In the genomic region with DNA sequence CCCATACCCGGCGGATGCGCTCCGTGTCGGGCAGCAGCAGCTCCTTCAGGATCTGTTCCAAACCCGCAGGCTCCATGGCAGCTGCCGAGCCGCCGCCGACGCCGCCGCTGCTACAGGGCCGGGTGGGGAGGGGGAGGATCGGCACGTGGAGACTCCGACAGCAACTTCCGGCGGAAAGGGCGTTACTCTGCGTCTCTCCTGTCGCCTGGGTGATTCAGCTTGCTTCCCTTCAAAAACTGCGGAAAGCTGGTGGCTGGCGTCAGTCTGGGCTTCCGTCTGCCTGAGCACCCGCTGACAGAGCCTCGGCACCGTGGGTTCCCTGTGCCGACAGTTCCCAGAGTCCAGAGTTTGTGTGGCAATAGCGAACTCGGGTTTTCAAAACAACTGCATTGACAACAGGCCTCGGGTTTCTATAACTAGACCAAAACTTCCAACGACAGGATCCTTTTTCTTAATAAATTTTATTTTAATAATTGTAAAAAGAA, we compare ENCODE assay signal across 8 mouse cellular contexts. TPM values are rescaled to one million over a fixed set of nuclear protein-coding genes. Genes with fewer than 3 reads are reported as not detected.
DNase-seq lines count a peak whose midpoint lies in the region; ATAC-seq lines count a peak whose summit lies in the region.

TSS of gene Ipo4 (minus strand) at position 435 of the 485 bp plus-strand sequence.

- DNase-seq in CD8-positive naive resting alpha-beta T cell, adult 2 months (ENCODE audit: low read depth in 2 of 2, low spot score in 2 of 2): peak; percentile 76 to 82
- DNase-seq in c-Kit-positive CD71-negative TER-119-negative erythroid progenitor cells, embryonic 14.5 days (ENCODE audit: low read depth): peak; percentile 88
- peak; percentile 92 for DNase-seq in forebrain, embryonic 11.5 days (ENCODE audit: low spot score)
- DNase-seq in kidney, postnatal 36 days: peak; percentile 94 to 95
- DNase-seq in telencephalon, adult 2 months (ENCODE audit: low read depth, low spot score): peak; percentile 90

- H3K9ac ChIP-seq in forebrain, embryonic 11.5 days (ENCODE audit: low read length): peak within 1 kb of the TSS; percentile 77
- peak within 1 kb of the TSS; percentile 84 for H3K9ac ChIP-seq in heart, embryonic 16.5 days (ENCODE audit: low read length)
- H3K9ac ChIP-seq in liver, embryonic 15.5 days: peak within 1 kb of the TSS; percentile 58
- H3K9ac ChIP-seq in neural tube, embryonic 12.5 days: peak within 1 kb of the TSS; percentile 79

- no peaks in the 10 kb centered on the region for H3K27me3 ChIP-seq in forebrain, embryonic 11.5 days (ENCODE audit: control insufficient read depth, insufficient read depth, low read length)
- H3K27me3 ChIP-seq in heart, embryonic 16.5 days (ENCODE audit: control insufficient read depth, insufficient read depth, low read length): no peaks in the 10 kb centered on the region
- no peaks in the 10 kb centered on the region for H3K27me3 ChIP-seq in liver, embryonic 15.5 days
- no peaks in the 10 kb centered on the region for H3K27me3 ChIP-seq in neural tube, embryonic 12.5 days (replicated peaks)

- H3K9me3 ChIP-seq in forebrain, embryonic 11.5 days (ENCODE audit: control insufficient read depth, low read length): no peaks in the 10 kb centered on the region
- H3K9me3 ChIP-seq in heart, embryonic 16.5 days (replicated peaks; ENCODE audit: control insufficient read depth, low read length): no peaks in the 10 kb centered on the region
- no peaks in the 10 kb centered on the region for H3K9me3 ChIP-seq in liver, embryonic 15.5 days (replicated peaks)
- no peaks in the 10 kb centered on the region for H3K9me3 ChIP-seq in neural tube, embryonic 12.5 days

- H3K4me1 ChIP-seq in forebrain, embryonic 11.5 days (replicated peaks; ENCODE audit: control insufficient read depth, insufficient read depth, low read length): peaks cover 3% of the 10 kb centered on the region; the same call in 1 of the 2 replicates
- H3K4me1 ChIP-seq in heart, embryonic 16.5 days (ENCODE audit: control insufficient read depth, insufficient read depth, low read length): peaks cover 11% of the 10 kb centered on the region
- H3K4me1 ChIP-seq in liver, embryonic 15.5 days (replicated peaks): peaks cover 30% of the 10 kb centered on the region
- H3K4me1 ChIP-seq in neural tube, embryonic 12.5 days: peaks cover 22% of the 10 kb centered on the region

- ATAC-seq in forebrain, embryonic 11.5 days (replicated peaks; ENCODE audit: low FRiP score): peak; percentile 86
- peak; percentile 88 for ATAC-seq in heart, embryonic 16.5 days (replicated peaks; ENCODE audit: extremely low read depth, insufficient read depth, low FRiP score)
- ATAC-seq in liver, embryonic 15.5 days (ENCODE audit: insufficient read depth): peak; percentile 78
- ATAC-seq in neural tube, embryonic 12.5 days (ENCODE audit: low FRiP score, low read depth): peak; percentile 87

- peak within 1 kb of the TSS; percentile 53 for H3K27ac ChIP-seq in forebrain, embryonic 11.5 days (ENCODE audit: low read depth, low read length)
- H3K27ac ChIP-seq in heart, embryonic 16.5 days (ENCODE audit: low read length): peak within 1 kb of the TSS; percentile 69
- peak within 1 kb of the TSS; percentile 65 for H3K27ac ChIP-seq in liver, embryonic 15.5 days (replicated peaks)
- H3K27ac ChIP-seq in neural tube, embryonic 12.5 days: no peak within 1 kb of the TSS; the same call in 1 of the 2 replicates

- peak within 1 kb of the TSS; percentile 64 for H3K4me3 ChIP-seq in forebrain, embryonic 11.5 days (ENCODE audit: low read depth, low read length)
- peak within 1 kb of the TSS; percentile 81 for H3K4me3 ChIP-seq in heart, embryonic 16.5 days (ENCODE audit: low read length)
- peak within 1 kb of the TSS; percentile 67 for H3K4me3 ChIP-seq in liver, embryonic 15.5 days (replicated peaks)
- peak within 1 kb of the TSS; percentile 68 for H3K4me3 ChIP-seq in neural tube, embryonic 12.5 days

- WGBS in forebrain, embryonic 11.5 days: 3% methylated on average over 33 of the region's 33 CpGs
- under 1% methylated on average over 33 of the region's 33 CpGs for WGBS in heart, embryonic 16.5 days
- WGBS in liver, embryonic 15.5 days (ENCODE audit: insufficient replicate concordance): under 1% methylated on average over 33 of the region's 33 CpGs
- 2% methylated on average over 33 of the region's 33 CpGs for WGBS in neural tube, embryonic 12.5 days

- peak within 1 kb of the TSS; percentile 93 for H3K4me2 ChIP-seq in forebrain, embryonic 11.5 days (ENCODE audit: low read depth, low read length, severe bottlenecking)
- peak within 1 kb of the TSS; percentile 89 for H3K4me2 ChIP-seq in heart, embryonic 16.5 days (ENCODE audit: low read depth, low read length)
- peak within 1 kb of the TSS; percentile 97 for H3K4me2 ChIP-seq in liver, embryonic 15.5 days
- peak within 1 kb of the TSS; percentile 94 for H3K4me2 ChIP-seq in neural tube, embryonic 12.5 days (replicated peaks)

- H3K36me3 ChIP-seq in forebrain, embryonic 11.5 days (ENCODE audit: control insufficient read depth, insufficient read depth, low read length): peaks cover 15% of the 10 kb centered on the region
- peaks cover 71% of the 10 kb centered on the region for H3K36me3 ChIP-seq in heart, embryonic 16.5 days (ENCODE audit: control insufficient read depth, insufficient read depth)
- peaks cover 84% of the 10 kb centered on the region for H3K36me3 ChIP-seq in liver, embryonic 15.5 days (replicated peaks)
- peaks cover 71% of the 10 kb centered on the region for H3K36me3 ChIP-seq in neural tube, embryonic 12.5 days

RNA-seq across cellular contexts. Expression of gene Ipo4, which starts in this region (rescaled TPM):
- polyA plus RNA-seq in forebrain, embryonic 11.5 days (2014; fragmentation: Nextera tagmentation; extraction: Ambion mirVana): 77.2 and 104 TPM in 2 replicates
- polyA plus RNA-seq in heart, embryonic 16.5 days (2015; fragmentation: Nextera tagmentation; extraction: Ambion mirVana): 64.8 and 70.8 TPM in 2 replicates
- polyA plus RNA-seq in liver, embryonic 15.5 days (2015; fragmentation: Nextera tagmentation; extraction: Ambion mirVana): 26.6 and 36.7 TPM in 2 replicates
- 73.7 and 85.6 TPM in 2 replicates for polyA plus RNA-seq in neural tube, embryonic 12.5 days (2016; fragmentation: Nextera tagmentation; extraction: Ambion mirVana)
